Mouse (Mus musculus): ENCODE data around the gene Eftud2. TPM values are rescaled to one million over a fixed set of nuclear protein-coding genes. Genes with fewer than 3 reads are reported as not detected.

Eftud2 gene
- polyA plus RNA-seq, 1 experiment from 2014 or later, result 242 TPM

DNA sequence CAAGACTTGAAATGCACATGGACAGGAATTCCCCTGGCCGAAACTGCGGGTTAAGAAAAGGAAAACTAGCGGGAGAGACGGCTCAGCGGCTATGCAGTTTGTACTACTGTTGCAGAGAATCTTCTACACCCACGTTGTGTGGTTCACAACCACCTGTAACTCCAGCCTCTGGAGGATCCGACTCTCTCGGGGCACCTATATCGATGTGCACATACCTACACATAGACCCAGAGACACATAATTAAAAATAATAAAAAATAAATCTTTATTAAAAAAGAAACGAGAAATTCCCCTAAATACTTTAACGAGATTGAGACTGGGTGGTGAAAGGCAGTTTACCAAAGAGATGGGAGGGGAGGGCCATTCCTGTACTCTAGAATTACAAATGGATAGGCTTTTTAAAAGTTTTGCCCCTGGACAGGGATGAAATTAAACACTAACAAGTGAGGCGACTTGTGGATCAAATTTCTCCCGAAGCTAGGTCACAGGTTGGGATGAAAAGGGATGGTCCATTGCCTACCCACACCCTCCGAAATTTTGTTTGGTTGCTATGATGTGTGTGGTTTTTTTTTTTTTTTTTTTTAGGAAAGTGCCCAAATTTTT is 60.9 kb downstream of the Eftud2 start:
- WGBS, result 4% methylated on average over 14 of the region's 14 CpGs
- H3K4me3 ChIP-seq (ENCODE audit: low read depth, low read length), result peak overlapping the region; percentile 91
- H3K9ac ChIP-seq, result peak overlapping the region; percentile 99
- no peaks in the 10 kb centered on the region for H3K36me3 ChIP-seq (ENCODE audit: insufficient read depth)
- DNase-seq (no peak), ATAC-seq (ENCODE audit: insufficient read depth) (no peak)
- no peak for TF ChIP-seq CTCF (IDR thresholded peaks at IDR 0.05; ENCODE audit: low read depth)
- peak overlapping the region; percentile 75 for H3K4me2 ChIP-seq
- H3K27me3 ChIP-seq (ENCODE audit: insufficient read depth, low read length), result no peaks in the 10 kb centered on the region
- no peaks in the 10 kb centered on the region for H3K9me3 ChIP-seq (ENCODE audit: low read depth, low read length)
- peaks cover 14% of the 10 kb centered on the region; the same call in 1 of the 2 replicates for H3K4me1 ChIP-seq (ENCODE audit: insufficient read depth)
- H3K27ac ChIP-seq (ENCODE audit: low read depth), result peak overlapping the region; percentile 99

DNA sequence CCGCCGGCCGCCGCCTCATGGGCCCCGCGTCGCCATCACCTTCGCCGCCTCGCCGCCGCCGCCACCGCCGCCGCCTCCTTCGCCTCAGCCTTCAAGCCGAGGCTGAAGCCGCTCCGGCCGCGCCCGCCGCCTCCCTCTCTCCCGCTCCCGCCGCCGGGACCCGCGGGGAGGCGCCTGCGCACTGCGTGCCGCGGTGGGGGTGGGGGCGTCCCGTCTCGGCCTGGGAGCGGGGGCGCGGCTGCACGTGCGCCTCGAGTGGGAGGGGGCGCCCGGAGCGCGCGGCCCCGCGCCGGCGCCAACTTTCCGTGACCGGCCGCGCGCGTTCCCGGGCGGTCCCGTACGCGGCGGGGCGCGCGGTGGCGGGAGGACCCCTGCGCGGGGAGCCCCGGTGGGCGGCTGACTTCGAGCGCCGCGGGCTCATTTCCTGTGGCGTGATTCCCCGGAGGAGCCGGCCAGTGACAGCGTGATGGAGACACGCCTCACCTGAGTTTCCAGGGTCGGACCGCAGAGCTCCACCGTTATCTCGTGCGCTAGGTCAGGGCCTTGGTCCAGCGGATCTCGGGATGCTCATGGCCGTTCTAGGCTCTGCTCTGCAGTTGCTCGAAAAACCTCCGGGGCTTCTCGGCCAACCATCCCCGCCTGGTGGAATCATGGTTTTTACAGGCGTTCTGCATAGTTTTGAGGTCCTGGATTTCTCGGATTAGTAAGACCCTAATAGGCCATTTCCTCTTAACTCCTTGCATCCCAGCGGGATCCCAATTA is 61.6 kb downstream of the Eftud2 start, which contains the start of gene Gjc1:
Gene Gjc1, minus strand, starts transcription at position 680 of the 762 bp plus-strand sequence.
- DNase-seq (peak; percentile 89), ATAC-seq (ENCODE audit: insufficient read depth) (peak; percentile 90)
- Histone ChIP-seq H3K27ac (ENCODE audit: low read depth) (peak within 1 kb of the TSS; percentile 99), H3K4me2 (peak within 1 kb of the TSS; percentile 75), H3K27me3 (ENCODE audit: insufficient read depth, low read length) (no peaks in the 10 kb centered on the region), H3K4me1 (ENCODE audit: insufficient read depth) (peaks cover 14% of the 10 kb centered on the region; the same call in 1 of the 2 replicates), H3K36me3 (ENCODE audit: insufficient read depth) (no peaks in the 10 kb centered on the region), H3K9ac (peak within 1 kb of the TSS; percentile 99), H3K4me3 (ENCODE audit: low read depth, low read length) (peak within 1 kb of the TSS; percentile 91), H3K9me3 (ENCODE audit: low read depth, low read length) (no peaks in the 10 kb centered on the region)
- under 1% methylated on average over 74 of the region's 97 CpGs for WGBS
- TF ChIP-seq CTCF (IDR thresholded peaks at IDR 0.05; ENCODE audit: low read depth), result peak; percentile 50

DNA sequence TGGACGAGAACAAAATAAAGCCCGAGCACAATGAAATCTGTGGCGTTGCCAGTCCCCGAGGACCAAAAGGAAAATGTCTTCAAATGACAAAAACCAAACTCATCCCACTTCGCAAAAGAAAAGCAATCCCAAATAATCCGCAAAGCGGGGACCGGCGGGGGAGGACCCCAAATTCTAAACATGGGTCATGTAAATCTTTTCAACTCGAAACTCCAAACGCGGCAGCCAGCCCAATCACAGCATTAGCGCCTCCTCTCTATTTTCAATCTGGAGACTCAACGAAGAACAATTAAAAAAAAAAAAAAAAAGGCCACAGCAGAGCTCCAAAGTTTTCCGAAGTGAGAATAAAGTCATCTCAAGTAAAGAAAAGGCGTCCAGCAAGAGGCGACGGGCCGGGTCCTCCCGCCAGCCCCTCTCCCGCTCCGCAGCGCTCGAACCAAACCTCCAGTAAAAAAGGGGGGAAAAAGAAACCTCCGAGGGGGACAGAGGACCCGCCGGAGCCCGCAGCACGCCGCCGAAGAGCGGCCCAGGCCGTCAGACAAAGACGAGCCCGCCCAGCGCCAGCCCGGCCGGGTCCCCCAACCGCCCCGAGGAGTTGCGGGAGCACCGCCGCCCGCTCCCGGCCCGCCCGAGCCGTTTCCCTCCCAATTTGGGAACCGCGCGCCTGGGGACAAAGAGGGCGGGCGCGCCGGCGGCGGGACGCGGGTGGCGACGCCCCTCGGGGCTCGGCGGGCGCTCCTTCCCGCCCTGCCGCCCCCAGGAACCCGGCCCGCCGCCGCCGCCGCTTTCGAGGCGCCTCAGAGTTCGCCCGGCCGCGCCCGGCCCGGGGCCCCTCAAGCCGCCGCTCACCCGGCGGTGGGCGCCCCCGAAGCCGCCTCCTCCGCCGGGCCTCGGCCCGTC is 62.4 kb downstream of the Eftud2 start:
- Histone ChIP-seq H3K9ac (peak overlapping the region; percentile 99), H3K4me2 (peak overlapping the region; percentile 75), H3K9me3 (ENCODE audit: low read depth, low read length) (no peaks in the 10 kb centered on the region), H3K36me3 (ENCODE audit: insufficient read depth) (no peaks in the 10 kb centered on the region), H3K27me3 (ENCODE audit: insufficient read depth, low read length) (no peaks in the 10 kb centered on the region), H3K4me1 (ENCODE audit: insufficient read depth) (peaks cover 17% of the 10 kb centered on the region; the same call in 1 of the 2 replicates), H3K27ac (ENCODE audit: low read depth) (peak overlapping the region; percentile 99), H3K4me3 (ENCODE audit: low read depth, low read length) (peak overlapping the region; percentile 91)
- no peak for TF ChIP-seq CTCF (IDR thresholded peaks at IDR 0.05; ENCODE audit: low read depth)
- peak; percentile 70 for DNase-seq
- peak; percentile 52 for ATAC-seq (ENCODE audit: insufficient read depth)
- WGBS, result under 1% methylated on average over 74 of the region's 92 CpGs

DNA sequence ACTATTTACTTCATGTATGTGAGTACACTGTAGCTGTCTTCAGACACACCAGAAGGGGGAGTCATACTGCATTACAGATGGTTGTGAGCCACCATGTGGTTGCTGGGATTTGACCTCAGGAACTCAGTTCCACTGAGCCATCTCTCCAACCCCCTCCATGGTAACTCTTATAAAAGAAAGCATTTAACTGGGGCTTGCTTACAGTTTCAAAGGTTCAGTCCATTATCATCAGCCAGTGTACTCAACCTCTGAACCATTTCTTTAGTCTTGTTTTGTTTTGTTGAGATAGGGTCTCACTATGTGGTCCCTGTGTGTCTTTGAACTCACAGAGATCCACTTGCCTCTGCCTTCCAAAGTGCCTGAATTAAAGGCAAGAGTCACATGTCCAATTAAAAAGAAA is 65.9 kb downstream of the Eftud2 start:
- Histone ChIP-seq H3K9ac (no peak overlapping the region), H3K9me3 (ENCODE audit: low read depth, low read length) (no peaks in the 10 kb centered on the region), H3K27ac (ENCODE audit: low read depth) (no peak overlapping the region), H3K4me2 (no peak overlapping the region), H3K27me3 (ENCODE audit: insufficient read depth, low read length) (no peaks in the 10 kb centered on the region), H3K36me3 (ENCODE audit: insufficient read depth) (peaks cover 13% of the 10 kb centered on the region), H3K4me3 (ENCODE audit: low read depth, low read length) (no peak overlapping the region), H3K4me1 (ENCODE audit: insufficient read depth) (peaks cover 15% of the 10 kb centered on the region; the same call in 1 of the 2 replicates)
- no peak for DNase-seq
- peak; percentile 37; the same call in 1 of the 2 replicates for TF ChIP-seq CTCF (IDR thresholded peaks at IDR 0.05; ENCODE audit: low read depth)
- ATAC-seq (ENCODE audit: insufficient read depth), result no peak

DNA sequence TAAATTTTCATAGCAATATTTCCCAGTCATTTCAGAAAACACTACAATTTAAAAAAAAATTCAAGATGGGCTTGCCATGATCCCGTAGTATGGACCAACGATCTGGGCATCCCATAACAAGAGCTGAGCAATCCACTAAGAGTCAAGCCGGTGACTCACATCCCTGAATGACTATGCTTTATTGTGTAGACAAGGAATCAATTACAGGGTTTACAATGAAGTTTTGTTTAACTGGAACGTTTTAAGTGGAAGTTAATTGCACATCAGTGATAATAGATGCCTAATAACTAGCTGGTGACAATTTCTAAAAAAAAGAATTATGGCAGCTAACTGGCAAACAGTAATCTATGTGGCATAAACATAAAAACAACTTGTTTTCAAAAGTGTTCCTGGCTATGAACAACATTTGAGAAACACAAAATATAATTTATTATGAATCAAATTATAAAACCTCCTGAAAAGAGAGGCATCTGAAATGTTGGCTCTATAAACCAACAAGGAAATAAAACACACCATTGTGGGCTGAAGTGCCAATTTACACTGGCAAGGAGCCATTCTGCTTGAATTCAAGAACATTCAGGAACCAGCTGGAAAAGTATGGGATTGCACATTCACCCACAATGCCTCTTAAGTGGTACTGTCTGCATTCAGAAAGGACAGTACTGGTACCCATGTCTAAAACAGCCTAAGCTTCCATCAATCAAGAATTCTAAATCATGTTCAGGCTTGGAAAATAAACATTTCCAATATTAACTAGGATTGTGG is 69.9 kb downstream of the Eftud2 start:
- no peaks in the 10 kb centered on the region for H3K27me3 ChIP-seq (ENCODE audit: insufficient read depth, low read length)
- peaks cover 3% of the 10 kb centered on the region; the same call in 1 of the 2 replicates for H3K4me1 ChIP-seq (ENCODE audit: insufficient read depth)
- H3K4me2 ChIP-seq, result no peak overlapping the region
- no peaks in the 10 kb centered on the region for H3K9me3 ChIP-seq (ENCODE audit: low read depth, low read length)
- H3K36me3 ChIP-seq (ENCODE audit: insufficient read depth), result peaks cover 17% of the 10 kb centered on the region
- ATAC-seq (ENCODE audit: insufficient read depth) (no peak), DNase-seq (peak; percentile 54)
- no peak overlapping the region for H3K9ac ChIP-seq
- no peak for TF ChIP-seq CTCF (IDR thresholded peaks at IDR 0.05; ENCODE audit: low read depth)
- WGBS, result 60% methylated on average over 4 of the region's 4 CpGs
- H3K27ac ChIP-seq (ENCODE audit: low read depth), result no peak overlapping the region
- no peak overlapping the region for H3K4me3 ChIP-seq (ENCODE audit: low read depth, low read length)

DNA sequence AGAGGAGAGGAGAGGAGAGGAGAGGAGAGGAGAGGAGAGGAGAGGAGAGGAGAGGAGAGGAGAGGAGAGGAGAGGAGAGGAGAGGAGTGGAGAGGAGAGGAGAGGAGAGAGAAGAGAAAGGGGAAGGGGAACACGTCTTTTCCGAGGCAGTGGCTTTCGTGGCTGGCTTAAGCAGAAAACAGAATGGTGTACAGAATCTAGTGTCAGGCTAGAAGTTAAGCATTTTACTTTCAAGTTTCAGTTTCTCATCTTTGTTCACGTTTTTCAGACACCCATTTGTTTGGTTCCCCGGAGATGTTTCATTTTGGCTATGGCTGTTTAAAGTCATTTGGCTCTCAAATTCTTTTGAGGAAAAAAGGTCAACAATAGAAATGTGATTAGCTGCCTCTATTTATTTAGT is 72.5 kb downstream of the Eftud2 start:
- Histone ChIP-seq H3K36me3 (ENCODE audit: insufficient read depth) (peaks cover 35% of the 10 kb centered on the region), H3K27me3 (ENCODE audit: insufficient read depth, low read length) (no peaks in the 10 kb centered on the region), H3K27ac (ENCODE audit: low read depth) (no peak overlapping the region), H3K9ac (no peak overlapping the region), H3K9me3 (ENCODE audit: low read depth, low read length) (no peaks in the 10 kb centered on the region), H3K4me1 (ENCODE audit: insufficient read depth) (no peaks in the 10 kb centered on the region), H3K4me2 (no peak overlapping the region), H3K4me3 (ENCODE audit: low read depth, low read length) (no peak overlapping the region)
- no peak for TF ChIP-seq CTCF (IDR thresholded peaks at IDR 0.05; ENCODE audit: low read depth)
- no peak for DNase-seq
- WGBS, result 64% methylated on average over 5 of the region's 5 CpGs
- ATAC-seq (ENCODE audit: insufficient read depth), result no peak
